Mouse (Mus musculus) ES-E14 (cell line): ENCODE results near the gene Ddah2.

ENCODE experiments used
- CHD2 ChIP-seq: IDR thresholded peaks from 2 replicates; pipeline ENCODE4 v1.6.1; 2014; ENCODE audit warnings: mild to moderate bottlenecking, low read depth, low read length, inconsistent platforms
- HCFC1 ChIP-seq: IDR thresholded peaks from 2 replicates; pipeline ENCODE4 v1.6.1; 2012; ENCODE audit warnings: low read length, inconsistent platforms, borderline replicate concordance; ENCODE audit not compliant: insufficient read depth
- MAFK ChIP-seq: IDR thresholded peaks from 2 replicates; pipeline ENCODE4 v1.6.1; 2014; ENCODE audit warnings: mild to moderate bottlenecking, low read depth, low read length, inconsistent platforms; ENCODE audit not compliant: insufficient read depth
- ZC3H11A ChIP-seq: IDR thresholded peaks from 2 replicates; pipeline ENCODE4 v1.6.1; 2012; ENCODE audit warnings: low read depth, mild to moderate bottlenecking, inconsistent platforms, low read length, borderline replicate concordance
- ZNF384 ChIP-seq: IDR thresholded peaks from 2 replicates; pipeline ENCODE4 v1.6.1; 2012; ENCODE audit warnings: low read depth, low read length, inconsistent platforms

DNA sequence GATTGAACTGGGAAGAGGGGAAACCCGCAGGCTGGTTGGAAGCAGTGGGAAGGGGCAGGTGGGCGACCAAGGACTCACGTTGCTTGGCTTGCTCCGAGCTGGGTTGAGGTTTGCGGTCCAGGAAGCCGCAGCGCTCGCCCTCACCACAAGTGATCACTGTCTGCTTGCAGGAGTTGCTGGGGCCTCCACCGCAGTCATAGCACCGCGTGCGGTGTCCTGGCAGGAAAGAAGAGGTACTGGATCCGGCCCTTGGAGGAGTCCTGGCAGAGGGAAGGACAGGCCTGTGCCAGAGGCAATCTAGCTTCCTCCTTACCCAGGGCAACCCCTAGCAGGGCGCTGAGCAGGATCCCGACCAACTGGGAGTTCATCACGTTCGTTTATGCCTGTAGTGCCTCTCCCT lies 15.3 kb downstream of the Ddah2 start:
- TF ChIP-seq MAFK = no peak
- TF ChIP-seq ZNF384 = no peak
- TF ChIP-seq ZC3H11A = no peak
- no peak for TF ChIP-seq HCFC1
- no peak for TF ChIP-seq CHD2
